Mouse (Mus musculus): ENCODE measurements around the gene Jmjd6. TPM values are rescaled to one million over a fixed set of nuclear protein-coding genes. Genes with fewer than 3 reads are reported as not detected.

Gene Jmjd6
- 10 to 100 TPM; 37.1 to 37.7 TPM for total RNA-seq (2021)

DNA sequence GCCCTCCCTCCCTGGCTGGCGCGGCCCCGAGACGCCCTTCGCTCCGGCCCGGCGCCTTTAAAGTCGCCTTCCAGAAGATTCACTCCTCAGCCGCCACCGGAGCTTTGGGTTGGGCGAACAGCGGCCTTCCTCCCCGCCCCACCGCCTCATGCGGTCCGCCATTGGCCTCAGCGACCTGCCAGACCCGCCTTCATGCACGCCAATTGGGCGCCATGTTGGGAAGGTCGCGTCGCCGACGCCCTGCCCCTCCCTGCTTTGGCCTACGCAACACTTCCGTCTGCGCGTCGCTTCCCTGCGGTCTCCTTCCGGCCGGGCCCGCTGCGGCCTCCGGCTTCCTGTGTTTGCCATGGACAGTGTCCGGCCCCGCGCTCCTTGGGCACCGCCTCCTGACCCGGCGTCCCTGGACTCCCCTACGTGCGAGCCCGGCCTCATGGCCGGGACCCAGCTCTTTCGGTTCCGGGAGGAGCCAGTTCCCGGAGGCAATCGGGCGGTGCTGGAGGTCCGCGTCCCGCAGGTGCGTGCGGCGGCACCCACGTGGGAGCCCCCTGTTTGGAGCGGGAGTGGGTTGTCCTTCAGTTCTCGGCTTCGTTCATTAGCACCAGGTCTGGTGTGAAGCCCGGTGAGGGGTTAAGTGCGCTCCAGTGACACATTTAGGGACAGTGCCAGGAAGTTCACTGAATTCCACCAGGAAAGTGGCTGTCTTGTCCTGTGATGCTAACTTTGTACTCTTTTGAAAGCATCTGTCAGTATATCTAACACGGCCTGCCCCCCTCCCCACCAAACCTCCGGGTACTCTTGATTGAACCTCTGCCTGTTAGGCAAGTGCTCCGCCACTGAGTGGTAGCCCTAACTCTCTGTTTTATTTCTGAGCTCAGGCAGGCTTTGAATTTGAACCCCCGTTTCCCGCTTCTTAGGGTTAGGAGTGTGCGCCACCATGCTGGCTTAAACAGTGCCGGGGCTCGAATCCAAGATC lies at the start of gene Jmjd6, which contains the start of gene Mettl23:
Gene Jmjd6 (minus strand): TSS at position 189 of the 973 bp plus-strand sequence.
Gene Mettl23 (plus strand): TSS at position 18 of the 973 bp plus-strand sequence.
- intact Hi-C loops (cut with DNase I): no loop called here
- peak; percentile 98 for DNase-seq (ENCODE audit: low spot score)

DNA sequence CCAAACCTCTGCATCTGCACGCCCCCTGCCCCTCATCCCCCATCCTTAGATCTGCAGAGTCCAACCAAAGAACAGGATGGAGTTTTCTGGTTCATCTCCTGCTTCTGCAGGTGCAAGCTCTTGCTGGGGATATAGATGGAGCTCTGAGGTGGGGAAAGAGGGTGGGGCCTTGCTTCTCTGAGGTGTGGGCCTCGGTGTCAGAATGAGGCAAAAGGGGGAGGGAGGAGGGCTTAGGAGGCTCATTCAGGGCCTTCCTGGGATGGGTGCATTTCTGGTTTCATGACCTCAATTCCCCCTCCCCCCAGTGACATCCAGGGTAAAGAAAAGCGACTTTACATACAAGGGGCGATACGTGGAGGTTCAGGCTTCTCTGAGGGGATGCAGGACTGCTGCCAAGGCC lies 43.9 kb upstream of the Jmjd6 start:
- intact Hi-C loops (cut with DNase I): loop anchor here (10.0 kb wide), 1 partner anchor 288 kb away; no protein-coding TSS in a partner anchor
- no peak for DNase-seq (ENCODE audit: low spot score)

DNA sequence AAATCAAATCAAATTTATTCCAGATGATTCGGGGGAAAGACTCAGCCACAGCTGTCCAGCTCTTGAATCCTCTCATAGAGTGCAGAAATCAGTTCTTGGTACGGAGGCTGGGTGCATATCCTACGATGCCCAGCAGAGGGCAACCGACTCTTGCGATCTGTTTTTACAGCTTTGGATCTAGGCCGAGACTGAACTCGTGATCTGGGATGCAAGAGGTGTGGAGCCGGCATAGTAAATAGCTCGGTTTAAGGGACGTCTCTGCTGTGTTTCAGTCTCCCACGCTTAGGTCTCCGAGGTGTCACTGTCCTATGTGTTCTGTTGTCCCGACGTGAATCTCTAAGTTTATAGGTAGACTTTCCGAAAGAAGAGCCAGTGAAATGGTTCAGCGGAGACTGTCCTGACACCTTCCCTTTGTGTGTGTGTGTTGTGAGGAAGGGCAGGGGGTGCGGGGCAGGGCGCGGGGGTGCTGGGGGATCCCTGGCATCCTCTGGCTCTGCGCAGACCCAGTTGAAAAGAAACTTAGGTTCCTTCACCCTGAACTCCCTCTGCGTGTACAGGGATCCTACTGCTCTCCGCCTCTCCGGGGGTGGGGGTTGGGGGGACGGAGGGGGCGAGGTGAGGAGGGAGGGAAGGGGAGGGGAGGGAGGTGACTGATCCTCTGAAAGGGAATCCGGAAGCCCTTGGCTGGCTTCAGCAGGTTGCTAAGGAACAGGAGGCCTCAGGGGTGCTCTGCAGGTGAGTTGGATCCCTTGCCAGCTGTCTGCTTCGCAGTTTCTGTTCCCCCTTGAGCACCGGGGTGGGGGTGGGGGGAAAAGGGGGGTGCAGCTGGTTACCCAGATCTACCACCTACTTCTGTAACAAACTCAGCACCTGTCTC lies 42.3 kb upstream of the Jmjd6 start:
- intact Hi-C loops (cut with DNase I): loop anchor here (1.0 to 10.0 kb wide), 2 partner anchors 172 to 289 kb away; no protein-coding TSS in a partner anchor
- DNase-seq (ENCODE audit: low spot score): peak; percentile 23

DNA sequence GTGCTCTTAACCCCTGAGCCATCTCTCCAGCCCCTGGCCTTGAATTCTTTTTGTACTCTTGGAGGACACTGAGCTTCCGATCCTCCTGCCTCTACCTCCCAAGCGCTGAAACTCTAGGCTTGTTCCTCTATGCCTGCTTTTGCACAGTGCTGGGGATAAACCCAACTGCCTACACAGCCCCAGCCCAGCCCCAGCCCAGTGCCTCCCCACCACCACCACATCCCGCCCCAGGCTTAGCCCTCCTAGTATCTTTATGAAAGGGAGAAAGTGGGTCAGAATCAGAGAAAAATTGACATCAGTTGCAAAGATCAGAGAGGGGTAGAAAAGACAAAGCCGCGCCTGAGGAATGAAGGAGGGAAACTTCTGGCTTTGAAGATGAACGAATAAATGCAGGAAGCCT lies 40.8 kb upstream of the Jmjd6 start:
- DNase-seq (ENCODE audit: low spot score): no peak
- intact Hi-C loops (cut with DNase I): loop anchor here (10.0 kb wide), 1 partner anchor 291 kb away; no protein-coding TSS in a partner anchor

DNA sequence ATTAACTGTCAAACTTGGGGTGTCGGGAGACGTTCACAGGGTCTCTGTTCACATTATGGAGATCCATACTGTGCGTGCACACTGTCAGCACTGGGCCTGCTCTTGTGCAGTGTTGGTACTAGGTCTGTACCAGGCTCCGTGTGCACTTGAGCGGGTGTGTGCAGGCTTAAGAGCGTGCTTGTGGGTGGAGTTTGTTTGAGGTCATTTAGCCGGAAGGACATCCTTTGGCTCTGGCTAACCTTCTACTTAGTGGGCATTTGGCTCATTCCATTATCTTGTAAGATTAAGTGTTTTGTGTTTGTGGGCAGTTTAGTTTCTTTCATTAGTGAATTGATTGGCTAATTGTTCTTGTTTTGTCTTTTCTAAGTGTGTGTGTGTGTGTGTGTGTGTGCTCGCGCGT lies 39.2 kb upstream of the Jmjd6 start:
- intact Hi-C loops (cut with DNase I): loop anchor here (10.0 kb wide), 1 partner anchor 292 kb away; no protein-coding TSS in a partner anchor
- DNase-seq (ENCODE audit: low spot score): no peak

DNA sequence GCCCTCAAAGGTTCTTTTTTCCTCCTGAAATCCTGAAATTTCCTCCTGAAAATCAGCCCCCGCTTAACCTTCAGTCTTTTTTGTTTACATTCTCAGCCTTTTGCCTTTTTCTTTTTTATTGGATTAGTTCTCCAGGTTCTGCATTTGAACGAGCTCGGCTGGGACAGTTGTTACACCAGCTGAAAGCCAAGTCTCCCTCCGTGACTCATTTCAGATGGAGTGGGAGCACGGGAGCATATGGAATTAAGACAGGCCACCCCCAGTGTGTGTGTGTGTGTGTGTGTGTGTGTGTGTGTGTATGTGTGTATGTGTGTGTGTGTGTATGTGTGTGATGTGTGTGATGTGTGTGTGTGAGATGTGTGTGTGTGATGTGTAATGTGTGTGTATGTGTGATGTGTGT lies 38.2 kb upstream of the Jmjd6 start:
- intact Hi-C loops (cut with DNase I): loop anchor here (10.0 kb wide), 1 partner anchor 293 kb away; no protein-coding TSS in a partner anchor
- DNase-seq (ENCODE audit: low spot score): no peak

DNA sequence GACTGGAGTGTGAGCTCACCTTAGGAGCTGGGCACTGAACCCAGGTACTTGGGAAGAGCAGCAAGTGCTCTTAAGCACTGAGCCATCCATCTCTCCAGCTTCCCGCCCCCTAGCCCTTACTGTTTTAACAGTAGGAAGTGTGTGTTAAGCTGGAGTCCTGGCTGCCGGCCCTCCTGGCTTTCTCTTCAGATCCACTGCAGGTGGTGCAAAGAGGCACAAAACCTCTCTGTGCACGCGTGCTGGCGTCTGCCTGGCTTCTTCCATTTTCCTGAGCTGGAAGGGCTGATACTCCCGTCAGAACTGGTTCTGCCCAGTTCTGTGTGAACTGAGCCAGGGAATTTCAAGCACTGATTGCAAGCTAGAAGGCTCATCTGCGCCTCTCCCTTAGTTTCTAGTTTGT lies 37.6 kb upstream of the Jmjd6 start:
- intact Hi-C loops (cut with DNase I): loop anchor here (10.0 kb wide), 1 partner anchor 294 kb away; no protein-coding TSS in a partner anchor
- no peak for DNase-seq (ENCODE audit: low spot score)

DNA sequence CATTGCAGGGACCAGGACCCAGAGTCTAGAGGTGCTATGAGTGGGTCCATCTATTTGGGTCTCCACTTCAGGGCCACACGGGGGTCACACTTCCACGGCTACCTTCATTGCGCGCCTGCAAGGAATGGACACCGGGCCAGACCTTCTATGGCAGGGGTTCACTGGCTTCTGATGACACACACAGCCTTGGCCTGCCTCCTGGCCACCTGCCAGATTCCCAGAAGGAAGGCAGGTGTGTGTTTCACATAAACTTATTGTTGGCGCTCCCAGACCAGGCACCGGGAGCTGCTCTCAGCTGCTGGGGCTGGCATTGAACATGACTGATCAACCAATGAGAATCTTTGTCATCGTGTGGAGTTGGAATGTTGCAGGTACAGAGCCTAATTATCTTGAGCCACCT lies 35.2 kb upstream of the Jmjd6 start:
- DNase-seq (ENCODE audit: low spot score): no peak
- intact Hi-C loops (cut with DNase I): no loop called here

DNA sequence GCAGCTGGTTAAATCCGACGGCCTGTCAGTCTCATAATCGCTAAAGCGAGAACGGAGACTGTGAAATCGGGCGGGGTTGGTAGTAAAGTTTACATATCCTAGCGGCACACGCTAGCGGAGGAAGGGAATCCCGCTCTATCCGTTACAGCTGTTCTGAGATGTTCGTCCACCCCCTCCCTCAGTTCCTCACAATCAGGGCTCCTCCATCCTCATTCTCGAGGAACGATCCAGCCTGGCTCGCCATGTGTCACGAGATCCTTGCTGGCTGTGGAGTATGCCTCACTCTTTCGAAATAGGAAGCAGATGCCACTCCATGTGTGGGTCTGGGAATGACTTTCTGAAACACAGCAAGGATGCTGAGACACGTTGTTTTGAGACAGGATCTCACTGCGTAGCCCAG lies 30.7 kb upstream of the Jmjd6 start:
- DNase-seq (ENCODE audit: low spot score): no peak
- intact Hi-C loops (cut with DNase I): no loop called here

DNA sequence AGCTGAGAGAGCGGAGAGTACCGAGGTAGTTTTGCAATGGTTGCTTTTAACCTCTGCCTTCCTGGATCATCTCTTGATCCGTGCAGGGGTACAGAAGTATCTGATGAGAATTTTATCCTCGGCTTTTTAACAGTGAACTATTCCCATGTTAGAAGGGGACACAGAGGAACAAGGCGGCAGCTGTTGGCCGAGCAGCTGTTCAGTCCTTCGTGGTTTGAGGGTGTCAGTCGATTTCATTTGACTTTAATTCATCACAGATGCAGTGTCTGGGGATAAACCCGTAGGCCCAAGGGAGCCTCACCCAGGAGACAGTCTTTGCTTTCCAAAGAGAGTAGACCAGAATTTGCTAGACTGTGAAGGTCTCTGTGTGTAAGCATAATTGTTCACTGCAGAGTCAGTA lies 28.3 kb upstream of the Jmjd6 start:
- intact Hi-C loops (cut with DNase I): no loop called here
- DNase-seq (ENCODE audit: low spot score): no peak

DNA sequence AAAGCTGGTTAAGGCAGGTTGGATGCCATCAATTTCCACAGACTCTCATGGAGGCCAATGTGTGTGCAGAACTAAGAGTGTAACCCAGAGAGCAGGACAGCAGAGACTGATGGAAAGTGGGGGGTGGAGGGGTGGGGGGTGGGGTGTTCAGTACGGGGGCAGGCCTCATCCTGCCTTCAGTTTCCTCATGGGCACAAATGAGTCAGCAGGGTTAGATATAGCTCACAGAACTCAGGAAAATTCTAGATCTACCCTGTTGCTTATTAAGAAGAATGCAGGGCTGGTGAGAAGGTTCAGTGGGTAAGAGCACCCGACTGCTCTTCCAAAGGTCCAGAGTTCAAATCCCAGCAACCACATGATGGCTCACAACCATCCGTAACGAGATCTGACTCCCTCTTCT lies 26.4 kb upstream of the Jmjd6 start:
- intact Hi-C loops (cut with DNase I): no loop called here
- no peak for DNase-seq (ENCODE audit: low spot score)

DNA sequence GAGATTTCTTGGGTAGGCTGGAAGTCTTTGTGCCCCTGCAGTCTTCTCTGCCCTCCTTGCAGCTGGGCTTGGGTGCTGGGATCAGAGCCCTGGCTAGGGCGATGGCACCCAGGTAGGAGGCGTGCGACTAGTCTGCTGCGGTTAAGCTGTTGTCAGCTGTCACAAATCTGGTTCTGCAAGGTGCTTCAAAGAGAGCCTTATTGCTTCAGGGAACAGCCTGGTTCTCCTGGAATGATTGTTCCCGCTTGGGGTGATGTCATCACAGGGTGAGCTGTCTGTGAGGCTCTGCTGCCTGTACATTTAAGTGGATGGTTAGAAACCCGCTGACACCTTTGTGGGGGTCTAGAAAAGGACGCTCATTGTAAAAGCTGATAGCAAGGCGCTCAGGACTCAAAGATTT lies 26.0 kb upstream of the Jmjd6 start:
- intact Hi-C loops (cut with DNase I): no loop called here

DNA sequence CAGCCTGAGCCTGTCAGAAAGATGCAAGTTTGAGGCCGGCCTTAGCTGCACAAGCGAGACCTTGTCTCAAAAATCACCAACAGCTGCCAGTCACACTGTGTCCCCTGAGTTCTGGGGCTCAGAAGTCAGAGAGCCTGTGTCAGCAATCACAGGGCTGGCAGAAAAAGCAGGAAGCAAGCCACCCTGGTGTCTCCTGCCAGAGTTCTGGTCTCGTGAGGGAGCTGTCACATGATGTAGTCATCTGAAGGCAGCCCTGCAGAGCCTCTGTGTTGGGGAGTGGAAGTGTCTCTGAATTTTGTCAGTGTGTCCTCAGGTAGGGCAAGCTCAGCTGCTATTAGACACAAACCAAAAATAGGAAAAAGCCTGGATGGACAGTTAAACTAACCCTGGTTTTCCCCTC lies 24.9 kb upstream of the Jmjd6 start:
- peak; percentile 35 for DNase-seq (ENCODE audit: low spot score)
- intact Hi-C loops (cut with DNase I): no loop called here

More for the DNA sequence above, 26.0 kb upstream of the Jmjd6 start:
- DNase-seq (ENCODE audit: low spot score): no peak

DNA sequence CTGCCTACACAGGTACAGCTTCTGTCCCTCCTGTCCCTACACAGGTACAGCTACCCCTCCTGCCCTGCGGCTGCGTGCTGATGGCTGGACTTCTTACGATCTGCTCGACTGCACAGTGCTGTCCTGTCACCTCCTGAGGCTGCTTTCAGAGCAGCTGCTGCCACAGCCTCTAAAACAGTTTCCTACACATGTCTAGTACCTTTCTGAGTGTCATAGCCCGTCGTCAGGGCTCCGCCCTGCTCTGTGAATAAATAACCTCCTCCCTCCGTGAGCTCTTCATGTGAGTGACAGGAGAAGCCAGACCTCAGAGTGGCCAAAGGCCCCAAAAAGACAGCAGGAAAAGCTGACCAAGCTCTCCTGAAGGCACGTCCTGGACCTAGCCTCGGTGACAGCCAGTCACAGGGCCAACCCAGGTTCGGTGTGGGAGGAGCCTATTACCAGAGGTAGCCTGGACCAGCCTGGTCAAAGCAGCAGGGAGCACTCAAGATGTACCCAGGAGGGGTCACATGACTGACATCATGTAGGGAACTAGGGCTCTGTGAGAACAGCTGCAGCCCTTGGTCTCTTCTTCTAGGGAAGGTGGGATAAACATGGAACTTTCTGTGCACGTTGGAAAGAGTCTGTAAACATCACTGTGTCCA lies 22.8 kb upstream of the Jmjd6 start:
- DNase-seq (ENCODE audit: low spot score): no peak

DNA sequence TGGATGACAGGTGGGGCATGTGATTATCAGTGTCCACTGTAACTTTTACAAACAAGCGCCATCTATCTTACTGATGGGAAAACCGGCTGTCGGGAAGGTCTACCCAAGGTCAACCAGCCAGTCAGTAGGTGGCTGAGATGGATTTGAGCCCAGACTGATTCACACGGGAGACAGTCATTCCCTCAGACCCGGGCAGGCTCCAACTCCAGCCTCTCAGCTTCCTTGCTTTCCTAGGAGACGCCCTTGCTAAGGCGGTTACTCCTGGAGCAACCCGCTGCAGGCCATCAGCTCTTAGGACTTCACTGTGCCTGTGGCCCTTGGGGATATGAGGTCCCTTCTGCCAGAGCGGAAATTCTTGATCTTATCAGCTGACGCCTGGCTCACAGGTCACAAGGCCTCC lies 21.2 kb upstream of the Jmjd6 start:
- intact Hi-C loops (cut with DNase I): no loop called here
- peak; percentile 7 for DNase-seq (ENCODE audit: low spot score)

More for the DNA sequence above, 22.8 kb upstream of the Jmjd6 start:
- intact Hi-C loops (cut with DNase I): no loop called here

DNA sequence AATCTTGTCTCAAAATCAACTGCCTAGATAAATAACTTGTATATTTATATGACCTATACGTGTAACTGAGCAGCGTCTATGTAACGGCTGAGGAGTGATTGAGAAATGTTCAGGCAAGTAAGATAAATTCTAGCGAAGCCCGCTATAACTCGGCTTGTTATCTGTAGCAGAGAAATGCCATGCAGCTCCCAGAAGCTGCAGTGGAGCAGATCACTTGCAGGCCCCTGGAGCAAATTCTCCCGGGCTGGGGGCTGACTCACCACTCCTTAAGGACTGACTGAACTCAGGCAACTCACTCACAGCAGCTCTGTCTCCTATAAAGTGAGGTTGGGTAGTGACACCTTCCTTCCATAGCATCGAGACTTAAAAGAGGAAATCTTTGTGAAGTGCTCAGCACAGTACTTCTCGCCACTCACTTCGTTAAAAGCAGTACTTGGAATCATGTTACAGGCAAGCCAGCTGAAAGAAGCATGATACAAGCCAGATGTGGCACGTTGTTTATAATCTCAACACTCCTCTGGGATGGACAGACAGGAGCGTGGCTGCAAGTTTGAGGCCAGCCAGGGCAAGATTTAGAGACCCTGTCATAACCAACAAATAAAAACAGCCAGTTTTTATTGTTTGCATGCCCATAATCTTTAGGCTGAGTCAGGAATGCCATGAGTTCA lies 14.1 kb upstream of the Jmjd6 start:
- intact Hi-C loops (cut with DNase I): no loop called here
- DNase-seq (ENCODE audit: low spot score): no peak

DNA sequence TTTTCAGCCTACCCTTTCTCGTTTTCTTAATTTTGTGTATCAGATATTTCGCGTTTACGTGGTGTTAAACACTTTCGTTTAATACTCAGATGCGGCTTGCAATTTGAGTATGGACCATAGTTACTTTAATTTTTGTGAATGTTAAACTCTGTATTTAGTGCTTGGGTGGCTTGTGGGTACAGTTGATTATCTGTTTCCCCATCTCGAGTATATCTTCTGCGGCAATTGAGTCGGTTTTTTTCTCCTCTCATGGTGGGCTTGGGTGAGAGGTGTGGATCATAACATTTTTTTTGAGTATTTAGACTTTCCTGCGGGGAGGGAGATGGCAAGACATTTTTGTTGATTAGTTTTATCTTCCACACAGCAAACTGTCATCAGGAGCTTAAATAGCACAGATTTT lies 11.0 kb upstream of the Jmjd6 start:
- intact Hi-C loops (cut with DNase I): no loop called here
- DNase-seq (ENCODE audit: low spot score): no peak

DNA sequence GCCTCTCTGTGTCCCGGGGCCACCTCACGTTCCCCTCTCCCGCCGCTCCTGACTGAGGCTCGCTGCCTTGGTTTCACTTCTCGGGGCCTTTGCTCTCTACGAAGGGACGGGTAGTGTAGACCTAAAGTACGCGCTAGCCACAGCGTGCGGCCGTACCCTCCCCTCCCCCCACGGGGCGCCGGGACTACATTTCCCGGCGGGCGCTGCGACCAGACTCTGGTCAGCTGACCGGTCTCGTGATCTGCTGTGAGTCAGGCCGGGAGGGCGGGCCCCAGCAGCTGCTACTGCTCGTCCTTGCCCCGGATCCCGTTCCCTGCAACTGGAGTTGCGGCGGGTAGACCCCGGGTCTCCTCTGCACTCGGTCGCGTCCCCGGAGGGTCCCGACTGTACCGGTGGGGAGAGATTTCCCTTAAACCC lies 10.3 kb upstream of the Jmjd6 start:
- intact Hi-C loops (cut with DNase I): no loop called here
- peak; percentile 93 for DNase-seq (ENCODE audit: low spot score)

DNA sequence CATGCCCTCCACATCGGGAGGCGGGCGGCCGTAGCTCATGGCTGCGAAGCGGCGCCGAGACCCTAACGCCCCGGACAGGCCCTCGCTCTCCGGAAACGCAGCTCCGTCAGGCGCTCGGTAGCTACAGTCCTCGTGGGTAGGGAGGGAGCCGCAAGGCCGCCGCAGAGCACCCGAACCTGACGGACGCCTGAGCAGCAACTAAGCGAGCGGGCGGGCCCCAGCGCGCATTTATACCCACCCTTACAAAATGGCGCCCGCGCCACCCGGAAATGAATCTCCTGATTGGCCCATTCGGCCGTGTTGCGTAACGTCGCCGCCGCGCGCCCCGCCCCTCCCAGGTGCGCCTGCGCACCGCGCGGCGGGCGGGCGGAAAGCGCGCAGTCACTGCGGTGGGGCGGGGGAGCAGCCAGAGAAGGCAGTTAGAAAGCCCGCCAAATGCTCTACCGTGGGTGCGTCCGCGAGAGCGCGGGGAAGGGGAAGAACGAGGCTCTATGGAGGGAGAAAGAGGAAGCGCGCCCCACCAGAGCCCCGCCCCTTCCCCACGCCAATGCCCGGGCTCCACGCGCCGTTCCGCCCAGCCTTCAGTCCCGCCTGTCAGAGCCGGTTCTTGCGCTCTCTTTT lies 9.8 kb upstream of the Jmjd6 start, which contains the start of gene Srsf2:
Gene Srsf2 (minus strand): TSS at position 204 of the 621 bp plus-strand sequence.
- DNase-seq (ENCODE audit: low spot score): peak; percentile 95
- intact Hi-C loops (cut with DNase I): no loop called here
